7 mouse cellular contexts compared by ENCODE assay signal in the genomic region with DNA sequence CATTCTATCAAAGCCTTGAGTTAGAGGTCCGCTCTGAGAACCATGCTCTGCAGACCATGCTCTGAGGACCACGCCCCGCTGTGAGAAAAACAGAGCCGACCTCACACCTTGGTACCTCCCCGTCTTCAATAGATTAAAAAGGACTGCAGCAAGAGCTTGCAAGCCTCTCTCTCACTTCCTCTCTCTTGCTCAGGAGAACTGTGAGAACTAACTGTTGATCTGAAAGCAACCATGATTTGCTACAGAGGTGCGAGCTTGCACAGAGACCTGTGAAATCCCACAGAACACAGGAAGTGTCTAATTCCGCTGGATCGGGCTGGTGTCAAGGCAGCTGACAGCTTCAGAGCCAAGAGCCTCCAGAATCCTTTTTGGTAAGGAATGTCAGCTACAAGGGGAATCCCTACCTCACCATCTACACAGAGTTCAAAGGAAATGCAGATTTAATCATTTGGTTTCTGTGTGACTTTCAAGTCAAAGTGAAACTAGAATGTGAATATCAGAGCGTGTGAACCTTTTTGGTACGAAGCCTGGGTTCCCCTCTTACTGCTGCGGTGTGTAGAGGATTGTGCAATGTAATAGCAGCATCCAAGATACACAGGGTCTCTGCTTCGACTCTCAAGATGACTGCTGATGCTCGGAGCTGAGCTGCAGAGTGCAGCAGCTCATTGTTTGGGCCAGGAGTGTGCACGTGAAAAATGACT.
DNase-seq lines count a peak whose midpoint lies in the region; ATAC-seq and TF ChIP-seq lines count a peak whose summit lies in the region.

No protein-coding gene starts in this region.

- H3K4me3 ChIP-seq in MEL (ENCODE audit: control insufficient read depth in 1 of 2, insufficient read depth in 1 of 2, low read depth in 2 of 2, low read length in 2 of 2) (peak overlapping the region; percentile 67), myocyte (no peak overlapping the region)
- H3K4me3 ChIP-seq in intestine, embryonic 15.5 days (replicated peaks): no peak overlapping the region

- peak overlapping the region; percentile 26 for H3K4me2 ChIP-seq in intestine, embryonic 15.5 days (replicated peaks)
- peak overlapping the region; percentile 54 for H3K4me2 ChIP-seq in myocyte (ENCODE audit: low read depth)

- 0 out of 2 replicates have a peak overlapping the region, but pooled peaks have one; percentile 17 for H3K27ac ChIP-seq in MEL (ENCODE audit: control insufficient read depth, low read depth, low read length)
- no peak overlapping the region for H3K27ac ChIP-seq in intestine, embryonic 15.5 days

- ATAC-seq in intestine, embryonic 15.5 days: no peak

- H3K4me1 ChIP-seq in MEL (ENCODE audit: control insufficient read depth in 1 of 2, insufficient read depth in 2 of 2, low read length in 2 of 2): peaks cover 0 to 10% of the 10 kb centered on the region in 2 experiments; a peak in 2 of 4 replicates
- no peaks in the 10 kb centered on the region for H3K4me1 ChIP-seq in intestine, embryonic 15.5 days (replicated peaks)

- no peaks in the 10 kb centered on the region for H3K79me2 ChIP-seq in MEL (ENCODE audit: control insufficient read depth, insufficient read depth, low read length, poor library complexity)
- no peaks in the 10 kb centered on the region for H3K79me2 ChIP-seq in myocyte (ENCODE audit: control insufficient read depth, insufficient read depth)

- TF ChIP-seq POLR2A in MEL (IDR thresholded peaks at IDR 0.05; ENCODE audit: control insufficient read depth in 1 of 2, insufficient read depth in 1 of 2, low read depth in 1 of 2, low read length in 2 of 2, poor library complexity in 1 of 2) (no peak), myocyte (IDR thresholded peaks at IDR 0.05; ENCODE audit: insufficient read length, low read depth) (no peak)

- DNase-seq in B cell, adult 2 months: peak; percentile 80
- peak; percentile 71 for DNase-seq in MEL (ENCODE audit: low read depth, low spot score)
- DNase-seq in c-Kit-positive CD71-positive TER-119-positive erythroid progenitor cells, embryonic 14.5 days (ENCODE audit: low spot score): no peak
- DNase-seq in testis, postnatal 14 days (ENCODE audit: low spot score): no peak
- DNase-seq in cerebellum, adult 9-10 months: no peak

- peak; percentile 1 for TF ChIP-seq RAD21 in MEL (IDR thresholded peaks at IDR 0.05; ENCODE audit: low read depth, low read length)

- H3K27me3 ChIP-seq in MEL (ENCODE audit: control insufficient read depth in 1 of 2, insufficient read depth in 2 of 2, low read length in 2 of 2) (no peaks in the 10 kb centered on the region), myocyte (ENCODE audit: control insufficient read depth, insufficient read depth, insufficient read length) (no peaks in the 10 kb centered on the region)
- H3K27me3 ChIP-seq in intestine, embryonic 15.5 days (replicated peaks): no peaks in the 10 kb centered on the region

- no peak overlapping the region for H3ac ChIP-seq in myocyte (ENCODE audit: control insufficient read depth, insufficient read length)

- no peaks in the 10 kb centered on the region for H3K9me3 ChIP-seq in MEL (replicated peaks; ENCODE audit: insufficient read depth, low read length)
- no peaks in the 10 kb centered on the region for H3K9me3 ChIP-seq in intestine, embryonic 15.5 days

- TF ChIP-seq EP300 in MEL (IDR thresholded peaks at IDR 0.05; ENCODE audit: low read depth in 1 of 2, low read length in 2 of 2): no peak

- H3K36me3 ChIP-seq in MEL (ENCODE audit: control insufficient read depth in 1 of 2, insufficient read depth in 2 of 2, low read length in 2 of 2) (peaks cover 0 to 3% of the 10 kb centered on the region in 2 experiments; a peak in 2 of 4 replicates), myocyte (ENCODE audit: control insufficient read depth, insufficient read depth) (no peaks in the 10 kb centered on the region)
- no peaks in the 10 kb centered on the region for H3K36me3 ChIP-seq in intestine, embryonic 15.5 days

- no peak for TF ChIP-seq CTCF in MEL (IDR thresholded peaks at IDR 0.05 in 2 of 3, conservative IDR thresholded peaks at IDR 0.05 in 1 of 3; ENCODE audit: control insufficient read depth in 1 of 3, insufficient read depth in 1 of 3, low read depth in 2 of 3, low read length in 3 of 3, poor library complexity in 1 of 3, severe bottlenecking in 1 of 3)

- WGBS in intestine, embryonic 15.5 days: 56% methylated on average over 14 of the region's 14 CpGs

- peak overlapping the region; percentile 59 for H3K9ac ChIP-seq in MEL (ENCODE audit: control insufficient read depth, low read depth, low read length, poor library complexity, severe bottlenecking)
- no peak overlapping the region for H3K9ac ChIP-seq in intestine, embryonic 15.5 days

TF ChIP-seq in MEL, 35 proteins besides CTCF, POLR2A, EP300 and RAD21:
- TF ChIP-seq SIN3A (IDR thresholded peaks at IDR 0.05; ENCODE audit: low read length): 0 out of 2 replicates have a peak, but pooled peaks have one; percentile 12
- peak; percentile 32; the same call in 1 of the 2 replicates for TF ChIP-seq MXI1 (IDR thresholded peaks at IDR 0.05; ENCODE audit: low read depth, low read length)
- TF ChIP-seq POLR2AphosphoS5 (IDR thresholded peaks at IDR 0.05; ENCODE audit: borderline replicate concordance, low read depth, low read length): no peak
- peak; percentile 39; the same call in 1 of the 2 replicates for TF ChIP-seq MAX (IDR thresholded peaks at IDR 0.05; ENCODE audit: low read length)
- TF ChIP-seq TCF12 (IDR thresholded peaks at IDR 0.05; ENCODE audit: low read depth, low read length): 0 out of 2 replicates have a peak, but pooled peaks have one; percentile 8
TF ChIP-seq in MEL: peak in this region for 4.

TF ChIP-seq in myocyte, 11 proteins besides CTCF, POLR2A, EP300 and RAD21:
- TF ChIP-seq CEBPB (IDR thresholded peaks at IDR 0.05; ENCODE audit: insufficient read depth, poor library complexity, severe bottlenecking): no peak
- TF ChIP-seq TCF12 (IDR thresholded peaks at IDR 0.05; ENCODE audit: insufficient read depth, poor library complexity, severe bottlenecking): no peak
- no peak for TF ChIP-seq USF1 (IDR thresholded peaks at IDR 0.05; ENCODE audit: low read depth)
- TF ChIP-seq MYOG (IDR thresholded peaks at IDR 0.05; ENCODE audit: control insufficient read depth in 1 of 3, insufficient read depth in 1 of 3, insufficient read length in 2 of 3, low read depth in 2 of 3): no peak
- TF ChIP-seq REST (IDR thresholded peaks at IDR 0.05; ENCODE audit: insufficient read depth, insufficient read length): no peak
- TF ChIP-seq MYOD1 (IDR thresholded peaks at IDR 0.05; ENCODE audit: control insufficient read depth in 1 of 3, insufficient read length in 2 of 3, low read depth in 2 of 3): no peak
- no peak for TF ChIP-seq E2F4 (IDR thresholded peaks at IDR 0.05; ENCODE audit: insufficient read depth)
- no peak for TF ChIP-seq TCF3 (IDR thresholded peaks at IDR 0.05; ENCODE audit: insufficient read length, low read depth)
TF ChIP-seq in myocyte: peak in this region for 0.

Comparison
In these comparisons a context has a peak if more than half of its experiments do, and no peak if none do; other contexts are left out.
1. DNase-seq: peak in B cell, adult 2 months (2 of 2) and MEL (single experiment); none in c-Kit-positive CD71-positive TER-119-positive erythroid progenitor cells, embryonic 14.5 days (single experiment), testis, postnatal 14 days (single experiment) and cerebellum, adult 9-10 months (single experiment).
2. H3K4me3 ChIP-seq: peak in MEL (2 of 2); none in intestine, embryonic 15.5 days (single experiment) and myocyte (single experiment).